Mouse (Mus musculus): ENCODE measurements around the gene Ppil4.

GRCm38 (mm10) chr10:7870571-7871315, 78.1 kb downstream of the Ppil4 start:
- TF ChIP-seq CTCF (IDR thresholded peaks at IDR 0.05; ENCODE audit: insufficient read depth, low read depth, low read length) (no peak), POLR2A (IDR thresholded peaks at IDR 0.05; ENCODE audit: insufficient read depth, low read depth, low read length) (no peak)

Measured in olfactory bulb, adult 2 months (tissue).